Mouse (Mus musculus): ENCODE data around the gene Tcf23. TPM values are rescaled to one million over a fixed set of nuclear protein-coding genes. Genes with fewer than 3 reads are reported as not detected.

Tcf23 gene
- polyA plus RNA-seq, 2 experiments = 0.01 TPM; not detected in 1

GRCm38 (mm10) chr5:30954065-30954464 is 14.4 kb upstream of the Tcf23 start:
- Histone ChIP-seq H3K4me2 (ENCODE audit: low read depth) (no peak overlapping the region), H3K27me3 (ENCODE audit: control insufficient read depth, insufficient read depth, low read length) (no peaks in the 10 kb centered on the region), H3K9ac (replicated peaks) (no peak overlapping the region), H3K36me3 (replicated peaks; ENCODE audit: control insufficient read depth, insufficient read depth, low read depth) (peaks cover 30% of the 10 kb centered on the region), H3K4me1 (replicated peaks; ENCODE audit: control insufficient read depth in 2 of 2, insufficient read depth in 2 of 2, low read length in 1 of 2) (peaks cover 11 to 18% of the 10 kb centered on the region in 2 experiments), H3K4me3 (ENCODE audit: insufficient read depth in 1 of 2, low read depth in 2 of 2, low read length in 2 of 2) (no peak overlapping the region), H3K9me3 (ENCODE audit: control insufficient read depth, low read length) (no peaks in the 10 kb centered on the region), H3K27ac (no peak overlapping the region)
- WGBS (ENCODE audit: insufficient replicate concordance) = 85% methylated on average over 6 of the region's 6 CpGs
- TF ChIP-seq CTCF (IDR thresholded peaks at IDR 0.05; ENCODE audit: low read depth) = no peak
- DNase-seq (ENCODE audit: low read depth in 3 of 3, low spot score in 3 of 3) (no peak), ATAC-seq (ENCODE audit: insufficient read depth) (no peak)

- no peaks in the 10 kb centered on the region for H3K9me3 ChIP-seq (ENCODE audit: control insufficient read depth, low read length)
- no peak for TF ChIP-seq CTCF (IDR thresholded peaks at IDR 0.05; ENCODE audit: low read depth)
- TF ChIP-seq EP300 (IDR thresholded peaks at IDR 0.05; ENCODE audit: low read depth) = no peak
- no peak overlapping the region for H3K9ac ChIP-seq (replicated peaks)
- H3K4me1 ChIP-seq (replicated peaks; ENCODE audit: control insufficient read depth in 2 of 2, insufficient read depth in 2 of 2, low read length in 1 of 2) = peaks cover 9 to 16% of the 10 kb centered on the region in 2 experiments
- no peak overlapping the region for H3K4me3 ChIP-seq (ENCODE audit: insufficient read depth in 1 of 2, low read depth in 2 of 2, low read length in 2 of 2)
- DNase-seq (ENCODE audit: low read depth in 3 of 3, low spot score in 3 of 3) (no peak), ATAC-seq (ENCODE audit: insufficient read depth) (no peak)
- 85% methylated on average over 9 of the region's 9 CpGs for WGBS (ENCODE audit: insufficient replicate concordance)
- H3K36me3 ChIP-seq (replicated peaks; ENCODE audit: control insufficient read depth, insufficient read depth, low read depth) = peaks cover 30% of the 10 kb centered on the region
- no peak overlapping the region for H3K27ac ChIP-seq
- no peaks in the 10 kb centered on the region for H3K27me3 ChIP-seq (ENCODE audit: control insufficient read depth, insufficient read depth, low read length)
- H3K4me2 ChIP-seq (ENCODE audit: low read depth) = no peak overlapping the region
These were observed 13.9 kb upstream of the Tcf23 start for GRCm38 (mm10) chr5:30954556-30954955.

GRCm38 (mm10) chr5:30955751-30956150 is 12.7 kb upstream of the Tcf23 start:
- no peak for DNase-seq (ENCODE audit: low read depth in 3 of 3, low spot score in 3 of 3)
- Histone ChIP-seq H3K9me3 (ENCODE audit: control insufficient read depth, low read length) (no peaks in the 10 kb centered on the region), H3K36me3 (replicated peaks; ENCODE audit: control insufficient read depth, insufficient read depth, low read depth) (peaks cover 30% of the 10 kb centered on the region), H3K9ac (replicated peaks) (no peak overlapping the region), H3K4me1 (replicated peaks; ENCODE audit: control insufficient read depth in 2 of 2, insufficient read depth in 2 of 2, low read length in 1 of 2) (peaks cover 9 to 18% of the 10 kb centered on the region in 2 experiments), H3K27me3 (ENCODE audit: control insufficient read depth, insufficient read depth, low read length) (no peaks in the 10 kb centered on the region), H3K27ac (no peak overlapping the region), H3K4me2 (ENCODE audit: low read depth) (no peak overlapping the region), H3K4me3 (ENCODE audit: insufficient read depth in 1 of 2, low read depth in 2 of 2, low read length in 2 of 2) (no peak overlapping the region)
- no peak for ATAC-seq (ENCODE audit: insufficient read depth)
- TF ChIP-seq CTCF (IDR thresholded peaks at IDR 0.05; ENCODE audit: low read depth) (no peak), EP300 (IDR thresholded peaks at IDR 0.05; ENCODE audit: low read depth) (no peak)
- 85% methylated on average over 6 of the region's 6 CpGs for WGBS (ENCODE audit: insufficient replicate concordance)

GRCm38 (mm10) chr5:30957891-30958290 is 10.6 kb upstream of the Tcf23 start:
- no peak for ATAC-seq (ENCODE audit: insufficient read depth)
- DNase-seq (ENCODE audit: low read depth in 3 of 3, low spot score in 3 of 3) = no peak
- no peak overlapping the region for H3K9ac ChIP-seq (replicated peaks)

GRCm38 (mm10) chr5:30959198-30959854 is 9.1 kb upstream of the Tcf23 start:
- H3K4me3 ChIP-seq (ENCODE audit: insufficient read depth in 1 of 2, low read depth in 2 of 2, low read length in 2 of 2) = peak overlapping the region; percentile 78 to 84
- H3K36me3 ChIP-seq (replicated peaks; ENCODE audit: control insufficient read depth, insufficient read depth, low read depth) = peaks cover 23% of the 10 kb centered on the region
- ATAC-seq (ENCODE audit: insufficient read depth) (peak; percentile 7; the same call in 1 of the 2 replicates), DNase-seq (ENCODE audit: low read depth in 3 of 3, low spot score in 3 of 3) (no peak)
- TF ChIP-seq EP300 (IDR thresholded peaks at IDR 0.05; ENCODE audit: low read depth) = no peak
- TF ChIP-seq CTCF (IDR thresholded peaks at IDR 0.05; ENCODE audit: low read depth) = no peak
- peak overlapping the region; percentile 83 for H3K4me2 ChIP-seq (ENCODE audit: low read depth)
- peaks cover 6 to 16% of the 10 kb centered on the region in 2 experiments for H3K4me1 ChIP-seq (replicated peaks; ENCODE audit: control insufficient read depth in 2 of 2, insufficient read depth in 2 of 2, low read length in 1 of 2)
- WGBS (ENCODE audit: insufficient replicate concordance) = 26% methylated on average over 19 of the region's 19 CpGs
- H3K27ac ChIP-seq = peak overlapping the region; percentile 1; the same call in 1 of the 2 replicates
- H3K27me3 ChIP-seq (ENCODE audit: control insufficient read depth, insufficient read depth, low read length) = no peaks in the 10 kb centered on the region
- peak overlapping the region; percentile 89 for H3K9ac ChIP-seq (replicated peaks)
- no peaks in the 10 kb centered on the region for H3K9me3 ChIP-seq (ENCODE audit: control insufficient read depth, low read length)

More at GRCm38 (mm10) chr5:30957891-30958290, 10.6 kb upstream of the Tcf23 start:
- TF ChIP-seq EP300 (IDR thresholded peaks at IDR 0.05; ENCODE audit: low read depth) (no peak), CTCF (IDR thresholded peaks at IDR 0.05; ENCODE audit: low read depth) (no peak)
- Histone ChIP-seq H3K9me3 (ENCODE audit: control insufficient read depth, low read length) (no peaks in the 10 kb centered on the region), H3K36me3 (replicated peaks; ENCODE audit: control insufficient read depth, insufficient read depth, low read depth) (peaks cover 30% of the 10 kb centered on the region), H3K27ac (no peak overlapping the region), H3K27me3 (ENCODE audit: control insufficient read depth, insufficient read depth, low read length) (no peaks in the 10 kb centered on the region), H3K4me2 (ENCODE audit: low read depth) (peak overlapping the region; percentile 83), H3K4me3 (ENCODE audit: insufficient read depth in 1 of 2, low read depth in 2 of 2, low read length in 2 of 2) (no peak overlapping the region), H3K4me1 (replicated peaks; ENCODE audit: control insufficient read depth in 2 of 2, insufficient read depth in 2 of 2, low read length in 1 of 2) (peaks cover 6 to 16% of the 10 kb centered on the region in 2 experiments)
- 82% methylated on average over 6 of the region's 6 CpGs for WGBS (ENCODE audit: insufficient replicate concordance)

All from liver, embryonic 14.5 days (tissue).